Mouse (Mus musculus) liver, embryonic 15.5 days (tissue): ENCODE data around the gene Hemk1. TPM values are rescaled to one million over a fixed set of nuclear protein-coding genes. Genes with fewer than 3 reads are reported as not detected.
A peak's percentile ranks its signal among the peaks of the same experiment; 100 is the strongest.

Source experiments
- ATAC-seq: fragments of 200-750 bp; cut with Nextera tagmentation; 2 replicates; pipeline ENCODE4 v1.8.0; 2017; ENCODE audit warnings: moderate number of reproducible peaks, mild to moderate bottlenecking, moderate library complexity; ENCODE audit not compliant: insufficient read depth
- H3K27ac ChIP-seq: fragments of 300-500 bp; sonication (generic); replicated peaks from 2 replicates; pipeline ENCODE4 v1.5.1; 2015; ENCODE audit warnings: mild to moderate bottlenecking, inconsistent platforms
- H3K27me3 ChIP-seq: fragments of 300-500 bp; sonication (generic); 2 replicates; pipeline ENCODE4 v1.6.1; 2015; ENCODE audit warnings: mild to moderate bottlenecking, inconsistent platforms
- H3K36me3 ChIP-seq: fragments of 300-500 bp; sonication (generic); replicated peaks from 2 replicates; pipeline ENCODE4 v1.6.1; 2015; ENCODE audit warnings: moderate library complexity, mild to moderate bottlenecking, inconsistent platforms
- H3K4me1 ChIP-seq: fragments of 300-500 bp; sonication (generic); replicated peaks from 2 replicates; pipeline ENCODE4 v1.6.1; 2015; ENCODE audit warnings: inconsistent platforms
- H3K4me2 ChIP-seq: fragments of 300-500 bp; sonication (generic); 2 replicates; pipeline ENCODE4 v1.6.1; 2015; ENCODE audit warnings: moderate library complexity, mild to moderate bottlenecking, inconsistent platforms
- H3K4me3 ChIP-seq: fragments of 300-500 bp; sonication (generic); replicated peaks from 2 replicates; pipeline ENCODE4 v1.5.1; 2015; ENCODE audit warnings: mild to moderate bottlenecking, inconsistent platforms
- H3K9ac ChIP-seq: fragments of 300-500 bp; sonication (generic); 2 replicates; pipeline ENCODE4 v1.6.1; 2015; ENCODE audit warnings: moderate library complexity, mild to moderate bottlenecking, inconsistent platforms
- H3K9me3 ChIP-seq: fragments of 300-500 bp; sonication (generic); replicated peaks from 2 replicates; pipeline ENCODE4 v1.6.1; 2016; ENCODE audit warnings: inconsistent platforms
- WGBS: fragments of 180-500 bp; shearing (Covaris S2); methylation state at CpG from one replicate; pipeline ENCODE4 v1.1.7; 2015; ENCODE audit warnings: mixed read lengths; ENCODE audit not compliant: insufficient replicate concordance; 5-methylcytosine and 5-hydroxymethylcytosine counted together
- polyA plus RNA-seq: library from polyadenylated mRNA; unstranded; fragments of >200 nt; fragmentation: Nextera tagmentation; extraction: Ambion mirVana; gene quantifications from 2 replicates; pipeline ENCODE4 v1.2.1, GENCODE M21; 2015

The Hemk1 gene
- polyA plus RNA-seq, 1 experiment from 2014 or later = 3.7 TPM

GRCm38 (mm10) chr9:107299783-107300182 lies 38.4 kb downstream of the Hemk1 start:
- no peak overlapping the region for H3K4me3 ChIP-seq
- ATAC-seq = no peak
- no peaks in the 10 kb centered on the region for H3K9me3 ChIP-seq
- H3K4me1 ChIP-seq = peaks cover 94% of the 10 kb centered on the region
- H3K4me2 ChIP-seq = no peak overlapping the region; the same call in 1 of the 2 replicates
- H3K36me3 ChIP-seq = peaks cover 22% of the 10 kb centered on the region
- H3K27me3 ChIP-seq = no peaks in the 10 kb centered on the region
- no peak overlapping the region for H3K9ac ChIP-seq
- H3K27ac ChIP-seq = no peak overlapping the region
- 83% methylated on average over 7 of the region's 7 CpGs for WGBS

- ATAC-seq = no peak
- Histone ChIP-seq H3K9ac (0 out of 2 replicates have a peak overlapping the region, but pooled peaks have one; percentile 16), H3K4me3 (peak overlapping the region; percentile 70), H3K4me1 (peaks cover 90% of the 10 kb centered on the region), H3K9me3 (no peaks in the 10 kb centered on the region), H3K27me3 (no peaks in the 10 kb centered on the region), H3K27ac (peak overlapping the region; percentile 91), H3K4me2 (peak overlapping the region; percentile 93), H3K36me3 (peaks cover 22% of the 10 kb centered on the region)
- WGBS = 79% methylated on average over 6 of the region's 6 CpGs
These were observed 39.3 kb downstream of the Hemk1 start for GRCm38 (mm10) chr9:107298876-107299275.

GRCm38 (mm10) chr9:107298059-107298780 lies 39.9 kb downstream of the Hemk1 start:
- H3K4me3 ChIP-seq = peak overlapping the region; percentile 70
- peaks cover 22% of the 10 kb centered on the region for H3K36me3 ChIP-seq
- H3K4me2 ChIP-seq = peak overlapping the region; percentile 93
- peak; percentile 26 for ATAC-seq
- H3K4me1 ChIP-seq = peaks cover 84% of the 10 kb centered on the region
- H3K9me3 ChIP-seq = no peaks in the 10 kb centered on the region
- H3K27ac ChIP-seq = peak overlapping the region; percentile 91
- H3K9ac ChIP-seq = peak overlapping the region; percentile 72; the same call in 1 of the 2 replicates
- peaks cover 1% of the 10 kb centered on the region for H3K27me3 ChIP-seq
- 60% methylated on average over 8 of the region's 8 CpGs for WGBS

GRCm38 (mm10) chr9:107297658-107298057 lies 40.5 kb downstream of the Hemk1 start:
- Histone ChIP-seq H3K9me3 (no peaks in the 10 kb centered on the region), H3K27ac (peak overlapping the region; percentile 91), H3K36me3 (peaks cover 22% of the 10 kb centered on the region), H3K4me1 (peaks cover 78% of the 10 kb centered on the region), H3K27me3 (peaks cover 7% of the 10 kb centered on the region), H3K9ac (peak overlapping the region; percentile 72; the same call in 1 of the 2 replicates), H3K4me2 (peak overlapping the region; percentile 93), H3K4me3 (peak overlapping the region; percentile 70)
- WGBS = 65% methylated on average over 4 of the region's 4 CpGs
- no peak for ATAC-seq

GRCm38 (mm10) chr9:107297059-107297458 lies 41.1 kb downstream of the Hemk1 start:
- Histone ChIP-seq H3K9me3 (no peaks in the 10 kb centered on the region), H3K36me3 (peaks cover 22% of the 10 kb centered on the region), H3K4me3 (peak overlapping the region; percentile 70), H3K27me3 (peaks cover 12% of the 10 kb centered on the region), H3K9ac (peak overlapping the region; percentile 72), H3K4me1 (peaks cover 72% of the 10 kb centered on the region), H3K27ac (peak overlapping the region; percentile 91), H3K4me2 (peak overlapping the region; percentile 93)
- peak; percentile 0; the same call in 1 of the 2 replicates for ATAC-seq
- 11% methylated on average over 16 of the region's 16 CpGs for WGBS

- WGBS = under 1% methylated on average over 31 of the region's 31 CpGs
- Histone ChIP-seq H3K36me3 (peaks cover 16% of the 10 kb centered on the region), H3K4me2 (peak overlapping the region; percentile 93), H3K4me3 (peak overlapping the region; percentile 70), H3K27ac (peak overlapping the region; percentile 91), H3K27me3 (peaks cover 16% of the 10 kb centered on the region), H3K4me1 (peaks cover 67% of the 10 kb centered on the region), H3K9ac (peak overlapping the region; percentile 72), H3K9me3 (no peaks in the 10 kb centered on the region)
- ATAC-seq = peak; percentile 91
These were observed 41.6 kb downstream of the Hemk1 start for GRCm38 (mm10) chr9:107296501-107296965.

GRCm38 (mm10) chr9:107296041-107296440 lies 42.1 kb downstream of the Hemk1 start:
- Histone ChIP-seq H3K4me1 (peaks cover 63% of the 10 kb centered on the region), H3K9ac (peak overlapping the region; percentile 72), H3K4me2 (peak overlapping the region; percentile 93), H3K4me3 (peak overlapping the region; percentile 70), H3K9me3 (no peaks in the 10 kb centered on the region), H3K27ac (peak overlapping the region; percentile 91), H3K27me3 (peaks cover 17% of the 10 kb centered on the region), H3K36me3 (peaks cover 11% of the 10 kb centered on the region)
- ATAC-seq = peak; percentile 19
- WGBS = under 1% methylated on average over 14 of the region's 14 CpGs

GRCm38 (mm10) chr9:107296016-107296040 lies 42.3 kb downstream of the Hemk1 start, which contains the start of gene Cish:
Cish (plus strand) TSS chr9:107296026.
- H3K9me3 ChIP-seq = no peaks in the 10 kb centered on the region
- H3K27ac ChIP-seq = peak within 1 kb of the TSS; percentile 91
- peaks cover 9% of the 10 kb centered on the region for H3K36me3 ChIP-seq
- peaks cover 17% of the 10 kb centered on the region for H3K27me3 ChIP-seq
- peak within 1 kb of the TSS; percentile 70 for H3K4me3 ChIP-seq
- H3K9ac ChIP-seq = peak within 1 kb of the TSS; percentile 72
- no peak for ATAC-seq
- peak within 1 kb of the TSS; percentile 93 for H3K4me2 ChIP-seq
- peaks cover 63% of the 10 kb centered on the region for H3K4me1 ChIP-seq

GRCm38 (mm10) chr9:107295616-107296015 lies 42.5 kb downstream of the Hemk1 start:
- Histone ChIP-seq H3K4me1 (peaks cover 63% of the 10 kb centered on the region), H3K9me3 (no peaks in the 10 kb centered on the region), H3K4me3 (peak overlapping the region; percentile 70), H3K36me3 (peaks cover 7% of the 10 kb centered on the region), H3K4me2 (peak overlapping the region; percentile 93), H3K27me3 (peaks cover 17% of the 10 kb centered on the region), H3K9ac (peak overlapping the region; percentile 72), H3K27ac (peak overlapping the region; percentile 91)
- ATAC-seq = no peak
- 9% methylated on average over 4 of the region's 4 CpGs for WGBS

- Histone ChIP-seq H3K27ac (no peak overlapping the region), H3K9me3 (no peaks in the 10 kb centered on the region), H3K9ac (no peak overlapping the region), H3K36me3 (no peaks in the 10 kb centered on the region), H3K27me3 (peaks cover 17% of the 10 kb centered on the region), H3K4me3 (no peak overlapping the region), H3K4me2 (no peak overlapping the region), H3K4me1 (peaks cover 64% of the 10 kb centered on the region)
- no peak for ATAC-seq
- WGBS = 4% methylated on average over 6 of the region's 6 CpGs
These were observed 43.9 kb downstream of the Hemk1 start for GRCm38 (mm10) chr9:107294249-107294648.

GRCm38 (mm10) chr9:107290897-107291296 lies 47.3 kb downstream of the Hemk1 start:
- no peaks in the 10 kb centered on the region for H3K9me3 ChIP-seq
- H3K9ac ChIP-seq = no peak overlapping the region
- WGBS = 32% methylated on average over 10 of the region's 10 CpGs
- H3K27ac ChIP-seq = no peak overlapping the region
- peaks cover 17% of the 10 kb centered on the region for H3K27me3 ChIP-seq
- H3K4me1 ChIP-seq = peaks cover 62% of the 10 kb centered on the region
- H3K4me3 ChIP-seq = no peak overlapping the region
- no peaks in the 10 kb centered on the region for H3K36me3 ChIP-seq
- H3K4me2 ChIP-seq = 0 out of 2 replicates have a peak overlapping the region, but pooled peaks have one; percentile 95
- ATAC-seq = no peak
